Mouse (Mus musculus) regulatory T cell (primary cell): ENCODE measurements around the gene Pzp.

ENCODE experiments used
- in situ Hi-C: fragments of 300-600 bp; cut with MboI, MseI; formaldehyde crosslinking; loops from one replicate; pipeline ENCODE4 v1.15.1; 2025; ENCODE audit warnings: high pct_unique_total_duplicates

Gene Pzp

DNA sequence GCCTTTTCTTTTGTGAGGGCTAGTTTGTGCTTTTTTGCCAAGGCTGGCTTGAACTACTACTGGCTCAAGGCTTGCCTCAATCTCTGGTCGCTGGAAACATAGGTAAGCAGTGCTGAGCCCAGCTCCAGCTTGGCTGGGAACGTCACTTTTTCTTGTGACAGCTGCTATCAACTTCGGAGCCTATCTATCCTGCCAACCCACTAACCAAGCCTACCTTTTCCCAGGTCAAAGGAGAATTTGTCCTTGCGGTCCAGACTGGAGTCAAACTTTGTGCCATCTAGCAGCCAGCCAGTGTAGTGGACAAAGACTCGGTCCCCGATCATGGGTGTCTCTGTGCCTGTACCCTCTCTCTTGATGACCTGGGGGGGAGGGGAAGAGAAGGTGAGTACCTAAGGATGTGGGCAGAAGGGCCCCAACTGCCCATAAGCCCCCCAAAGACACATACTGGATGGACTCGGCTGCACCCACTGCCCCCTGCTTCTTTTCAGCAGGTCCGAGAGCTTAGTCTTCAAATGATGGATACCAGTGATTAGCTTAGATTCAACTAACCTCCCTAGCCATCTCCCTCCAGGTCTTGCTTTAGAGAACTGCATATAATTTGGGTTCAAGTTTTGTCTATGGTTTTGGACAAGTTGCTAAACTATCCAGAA lies 90.0 kb downstream of the Pzp start:
- in situ Hi-C loops = no loop called here

DNA sequence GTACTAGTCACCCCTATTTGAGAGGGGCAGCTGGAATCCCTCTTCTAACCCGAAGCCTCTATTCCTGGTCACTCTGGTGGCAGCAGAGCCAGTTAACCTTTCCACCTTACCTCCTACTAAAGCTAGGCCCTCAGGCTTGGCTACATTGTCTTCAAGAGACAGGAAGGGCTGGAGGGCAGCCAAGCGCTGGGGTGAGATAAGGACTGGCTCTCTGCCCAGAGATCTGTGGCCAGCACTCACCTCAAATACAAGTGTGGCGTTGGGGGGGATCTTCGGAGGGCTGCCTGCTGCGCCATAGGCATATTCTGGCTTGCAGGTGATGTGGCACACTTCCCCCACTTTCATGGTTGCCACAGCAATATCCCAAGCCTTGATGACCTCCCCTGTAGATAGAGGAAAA lies 91.0 kb downstream of the Pzp start:
- in situ Hi-C loops = no loop called here
